Mouse (Mus musculus) kidney, adult 9 months (tissue): Measurements from ENCODE around the gene Ilf2.

Experiments
- DNase-seq: peaks from one replicate; pipeline ENCODE4 v3.0.0; 2022

The Ilf2 gene

GRCm38 (mm10) chr3:90475831-90476611, at the start of gene Ilf2:
Ilf2 (plus strand) TSS chr3:90476126.
- peak; percentile 99 for DNase-seq

GRCm38 (mm10) chr3:90427574-90427973, 48.4 kb upstream of the Ilf2 start:
- peak; percentile 57 for DNase-seq

GRCm38 (mm10) chr3:90428186-90428585, 47.7 kb upstream of the Ilf2 start:
- DNase-seq = no peak

GRCm38 (mm10) chr3:90429576-90429975, 46.4 kb upstream of the Ilf2 start:
- DNase-seq = no peak

- DNase-seq = no peak
Observed at GRCm38 (mm10) chr3:90432348-90432747, 43.6 kb upstream of the Ilf2 start.

GRCm38 (mm10) chr3:90432811-90433219, 43.1 kb upstream of the Ilf2 start:
- peak; percentile 61 for DNase-seq

GRCm38 (mm10) chr3:90433381-90434020, 42.4 kb upstream of the Ilf2 start, which contains the start of gene Ints3:
Ints3 (minus strand) TSS chr3:90433622.
- peak; percentile 100 for DNase-seq

- peak; percentile 77 for DNase-seq
Observed at GRCm38 (mm10) chr3:90434073-90434730, 41.7 kb upstream of the Ilf2 start.

- DNase-seq = no peak
Observed at GRCm38 (mm10) chr3:90437131-90437530, 38.8 kb upstream of the Ilf2 start.

- DNase-seq = no peak
Observed at GRCm38 (mm10) chr3:90440756-90441155, 35.2 kb upstream of the Ilf2 start.

GRCm38 (mm10) chr3:90443977-90444376, 31.9 kb upstream of the Ilf2 start:
- no peak for DNase-seq

- no peak for DNase-seq
Observed at GRCm38 (mm10) chr3:90445417-90446200, 30.3 kb upstream of the Ilf2 start.

GRCm38 (mm10) chr3:90446389-90447122, 29.4 kb upstream of the Ilf2 start:
- DNase-seq = peak; percentile 92

- DNase-seq = peak; percentile 55
Observed at GRCm38 (mm10) chr3:90447123-90447494, 28.8 kb upstream of the Ilf2 start.

- no peak for DNase-seq
Observed at GRCm38 (mm10) chr3:90448626-90449025, 27.3 kb upstream of the Ilf2 start.

GRCm38 (mm10) chr3:90450874-90451273, 25.1 kb upstream of the Ilf2 start:
- no peak for DNase-seq

GRCm38 (mm10) chr3:90451396-90452095, 24.4 kb upstream of the Ilf2 start:
- DNase-seq = no peak

- no peak for DNase-seq
Observed at GRCm38 (mm10) chr3:90454931-90455330, 21.0 kb upstream of the Ilf2 start.

- DNase-seq = no peak
Observed at GRCm38 (mm10) chr3:90459727-90460126, 16.2 kb upstream of the Ilf2 start.

- DNase-seq = no peak
Observed at GRCm38 (mm10) chr3:90460315-90460714, 15.6 kb upstream of the Ilf2 start.

- no peak for DNase-seq
Observed at GRCm38 (mm10) chr3:90461935-90462334, 14.0 kb upstream of the Ilf2 start.

- no peak for DNase-seq
Observed at GRCm38 (mm10) chr3:90462579-90462978, 13.3 kb upstream of the Ilf2 start.
